21 mouse cellular contexts compared by ENCODE assay signal in the genomic region with DNA sequence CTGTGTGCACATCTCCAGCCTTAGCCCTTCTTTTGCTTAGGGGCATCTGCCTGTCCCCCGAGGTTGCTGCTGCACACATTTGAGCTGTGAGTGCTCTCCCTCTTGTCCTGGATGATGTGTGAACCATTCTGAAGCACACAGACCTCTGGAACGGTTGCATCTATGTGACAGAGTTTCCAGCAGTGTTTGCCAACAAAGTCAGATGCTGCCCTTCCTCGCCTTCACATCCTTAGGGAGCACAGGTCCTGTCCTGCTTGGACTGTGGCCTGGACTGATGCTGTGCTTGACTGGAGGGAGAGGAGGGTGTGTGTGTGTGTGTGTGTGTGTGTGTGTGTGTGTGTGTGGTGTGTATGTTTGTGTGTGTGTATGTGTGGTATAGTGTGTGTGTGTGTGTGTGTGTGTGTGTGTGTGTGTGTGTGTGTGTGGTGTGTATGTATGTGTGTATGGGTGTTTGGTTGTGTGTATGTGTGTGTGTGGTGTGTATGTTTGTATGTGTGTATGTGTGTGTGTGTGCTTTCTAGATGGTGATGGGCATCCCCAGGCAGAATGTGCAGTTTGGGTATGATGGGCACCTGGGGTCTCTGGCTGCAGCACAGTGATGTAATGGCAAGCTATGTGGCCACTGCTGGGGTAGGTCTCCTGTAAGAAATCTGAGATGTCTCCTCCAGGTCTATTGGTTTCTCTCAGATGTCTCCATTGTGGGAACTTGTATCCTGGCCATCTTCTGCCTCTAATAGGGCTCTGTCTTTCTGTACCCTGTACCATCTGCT. TPM values are rescaled to one million over a fixed set of nuclear protein-coding genes. Genes with fewer than 3 reads are reported as not detected.
DNase-seq lines count a peak whose midpoint lies in the region; ATAC-seq lines count a peak whose summit lies in the region.
"Had no signal": no experiment of that assay in that cellular context is flagged by ENCODE, and none has a peak within 500 bp of the region (broad histone marks: within the 10 kb centered on the region; RNA-seq: fewer than 3 reads in every experiment).

No protein-coding gene starts in this region.

- peaks cover 10% of the 10 kb centered on the region for H3K36me3 ChIP-seq in hindbrain, embryonic 14.5 days (replicated peaks; ENCODE audit: control insufficient read depth, insufficient read depth)

- H3K4me2 ChIP-seq in hindbrain, embryonic 14.5 days (replicated peaks), result no peak overlapping the region
- H3K4me2 ChIP-seq: forebrain, embryonic 13.5 days had no signal

- H3K4me1 ChIP-seq in hindbrain, embryonic 14.5 days (replicated peaks; ENCODE audit: control insufficient read depth, insufficient read depth, low read length), result no peaks in the 10 kb centered on the region
- H3K4me1 ChIP-seq: embryonic facial prominence, embryonic 10.5 days; forebrain, embryonic 13.5 days; hindbrain, embryonic 10.5 days had no signal

- DNase-seq in gastrocnemius, postnatal 25 days, result peak; percentile 26
- DNase-seq in gastrocnemius, adult 8-10 months (ENCODE audit: low spot score in 2 of 2), result no peak
- peak; percentile 22 for DNase-seq in kidney, postnatal 10 days
- DNase-seq in kidney, postnatal 25 days, result no peak
- peak; percentile 34 to 44 for DNase-seq in heart, postnatal 14 days
- no peak for DNase-seq in urinary bladder, postnatal 36 days (ENCODE audit: low spot score in 2 of 2)
- no peak for DNase-seq in hindbrain, embryonic 14.5 days (ENCODE audit: low spot score)
- DNase-seq: adrenal gland, adult 2 months; adrenal gland, postnatal 25 days; cerebellum, adult 18-20 months; cerebellum, adult 9-11 months; forebrain, postnatal 0 days; gastrocnemius, adult 2 months; kidney, adult 11 months had no signal

- H3K27ac ChIP-seq in hindbrain, embryonic 14.5 days, result no peak overlapping the region
- H3K27ac ChIP-seq: embryonic facial prominence, embryonic 10.5 days; forebrain, embryonic 13.5 days; gastrocnemius, adult 2 months; hindbrain, embryonic 10.5 days had no signal

- no peaks in the 10 kb centered on the region for H3K27me3 ChIP-seq in hindbrain, embryonic 14.5 days (ENCODE audit: control insufficient read depth, insufficient read depth, low read length)
- H3K27me3 ChIP-seq: forebrain, embryonic 13.5 days; Patski had no signal

- no peaks in the 10 kb centered on the region for H3K9me3 ChIP-seq in hindbrain, embryonic 14.5 days (ENCODE audit: control insufficient read depth, low read length)

- H3K9ac ChIP-seq in hindbrain, embryonic 14.5 days, result no peak overlapping the region
- H3K9ac ChIP-seq: forebrain, embryonic 13.5 days; forebrain, postnatal 0 days had no signal

- WGBS in hindbrain, embryonic 14.5 days, result 72% methylated on average over 3 of the region's 3 CpGs

- no peak overlapping the region for H3K4me3 ChIP-seq in hindbrain, embryonic 14.5 days (replicated peaks; ENCODE audit: low read length)
- H3K4me3 ChIP-seq: embryonic facial prominence, embryonic 10.5 days; forebrain, embryonic 13.5 days; gastrocnemius, adult 2 months; hindbrain, embryonic 10.5 days had no signal

- ATAC-seq in hindbrain, embryonic 14.5 days (ENCODE audit: low FRiP score), result no peak
- ATAC-seq: activated CD4-positive, CD25-positive, alpha-beta regulatory T cell, adult 4 months; forebrain, embryonic 13.5 days; forebrain, postnatal 0 days; hindbrain, embryonic 16.5 days; inflammation-experienced regulatory T-cells, adult 6 months; Patski had no signal

- intact Hi-C loops in heart, postnatal 14 days (cut with DNase I), result no loop called here

RNA-seq across cellular contexts. Expression of gene Snrnp48, which starts 28.3 kb away (rescaled TPM):
- total RNA-seq in gastrocnemius, postnatal 25 days (2021), result 10 to 100 TPM in 1 of 2 experiments, 1 to 10 TPM in 1; 6.5 to 11.0 TPM
- total RNA-seq in gastrocnemius, adult 8-10 months (2022), result 10 to 100 TPM in 1 of 4 experiments, 1 to 10 TPM in 3; 5.3 to 11.3 (median 8.0) TPM
- total RNA-seq in heart, postnatal 14 days (2021), result 10 to 100 TPM; 10.7 to 11.0 TPM
- polyA plus RNA-seq in hindbrain, embryonic 14.5 days (2014; fragmentation: Nextera tagmentation; extraction: Ambion mirVana), result 21.2 and 26.0 TPM in 2 replicates

Comparison
In these comparisons a context has a peak if more than half of its experiments do, and no peak if none do; other contexts are left out.
1. DNase-seq: peak in gastrocnemius, postnatal 25 days (single experiment), kidney, postnatal 10 days (single experiment) and heart, postnatal 14 days (2 of 2); none in gastrocnemius, adult 8-10 months (0 of 2), kidney, postnatal 25 days (0 of 2), urinary bladder, postnatal 36 days (0 of 2) and hindbrain, embryonic 14.5 days (single experiment).